Mouse (Mus musculus) intestine, embryonic 15.5 days (tissue): ENCODE data around the gene Txlna. TPM values are rescaled to one million over a fixed set of nuclear protein-coding genes. Genes with fewer than 3 reads are reported as not detected.

Experiments
- ATAC-seq: fragments of 200-750 bp; cut with Nextera tagmentation; 2 replicates; pipeline ENCODE4 v1.8.0; 2017; ENCODE audit warnings: moderate TSS enrichment, moderate library complexity
- H3K27ac ChIP-seq: fragments of 300-500 bp; sonication (generic); 2 replicates; pipeline ENCODE4 v1.5.1; 2015; ENCODE audit warnings: mild to moderate bottlenecking, inconsistent platforms
- H3K27me3 ChIP-seq: fragments of 300-500 bp; sonication (generic); replicated peaks from 2 replicates; pipeline ENCODE4 v1.6.1; 2015; ENCODE audit warnings: inconsistent platforms
- H3K36me3 ChIP-seq: fragments of 300-500 bp; sonication (generic); 2 replicates; pipeline ENCODE4 v1.6.1; 2015; ENCODE audit warnings: inconsistent platforms
- H3K4me1 ChIP-seq: fragments of 300-500 bp; sonication (generic); replicated peaks from 2 replicates; pipeline ENCODE4 v1.6.1; 2015; ENCODE audit warnings: inconsistent platforms
- H3K4me2 ChIP-seq: fragments of 300-500 bp; sonication (generic); replicated peaks from 2 replicates; pipeline ENCODE4 v1.6.1; 2015; ENCODE audit warnings: mild to moderate bottlenecking, inconsistent platforms
- H3K4me3 ChIP-seq: fragments of 300-500 bp; sonication (generic); replicated peaks from 2 replicates; pipeline ENCODE4 v1.5.1; 2015; ENCODE audit warnings: inconsistent platforms
- H3K9ac ChIP-seq: fragments of 300-500 bp; sonication (generic); 2 replicates; pipeline ENCODE4 v1.6.1; 2015; ENCODE audit warnings: inconsistent platforms
- H3K9me3 ChIP-seq: fragments of 300-500 bp; sonication (generic); 2 replicates; pipeline ENCODE4 v1.6.1; 2016; ENCODE audit warnings: inconsistent platforms
- WGBS: fragments of 180-500 bp; shearing (Covaris S2); methylation state at CpG from one replicate; pipeline ENCODE4 v1.1.7; 2015; 5-methylcytosine and 5-hydroxymethylcytosine counted together
- polyA plus RNA-seq: library from polyadenylated mRNA; unstranded; fragments of >200 nt; fragmentation: Nextera tagmentation; extraction: Ambion mirVana; gene quantifications from 2 replicates; pipeline ENCODE4 v1.2.1, GENCODE M21; 2015

Gene Txlna
- polyA plus RNA-seq, result 57.4 and 60.8 TPM in 2 replicates

DNA sequence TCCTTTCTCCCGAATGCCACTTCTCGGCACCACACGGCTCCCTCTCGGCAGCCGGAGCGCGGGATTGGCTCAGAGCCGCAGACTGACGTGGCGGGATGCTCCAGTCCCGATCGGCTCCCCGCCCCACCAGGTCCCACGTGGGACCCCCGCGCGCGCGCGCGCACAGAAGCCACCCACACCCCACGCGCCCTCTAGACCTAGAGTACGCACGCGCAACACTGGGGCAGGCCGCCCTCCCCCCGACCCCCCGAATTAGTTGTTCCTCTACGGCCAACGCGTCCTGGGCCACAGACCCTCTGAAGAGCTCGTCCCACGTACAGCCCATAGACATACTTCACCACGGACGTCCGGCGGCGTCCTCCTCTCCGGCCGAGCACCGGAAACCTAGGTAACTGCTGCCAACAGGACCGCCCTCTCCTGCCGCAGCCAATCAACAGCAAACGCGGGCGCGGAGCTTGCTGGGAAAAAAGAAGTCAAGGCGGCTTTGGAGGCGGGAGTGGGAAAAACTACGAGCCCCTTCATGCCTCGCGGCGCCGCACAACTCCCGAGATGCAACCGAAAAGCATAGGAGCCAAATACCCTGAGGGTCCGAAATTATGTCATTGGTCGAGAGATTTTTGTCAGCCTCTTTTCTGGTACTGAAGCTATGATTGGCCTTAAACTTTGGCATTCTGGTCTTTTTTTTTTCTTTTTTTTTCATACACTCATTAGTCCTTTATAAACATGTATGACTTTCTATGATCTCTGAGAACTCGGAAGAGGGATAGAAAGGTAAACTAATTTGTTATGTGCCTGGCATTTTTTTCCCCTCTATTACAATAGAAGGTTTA lies at the start of gene Txlna:
Gene Txlna, minus strand, starts transcription at position 428 of the 830 bp plus-strand sequence.
- Histone ChIP-seq H3K9ac (peak within 1 kb of the TSS; percentile 60), H3K4me3 (peak within 1 kb of the TSS; percentile 69), H3K4me1 (peaks cover 11% of the 10 kb centered on the region), H3K27me3 (no peaks in the 10 kb centered on the region), H3K9me3 (no peaks in the 10 kb centered on the region), H3K4me2 (peak within 1 kb of the TSS; percentile 69), H3K36me3 (peaks cover 21% of the 10 kb centered on the region), H3K27ac (peak within 1 kb of the TSS; percentile 94)
- ATAC-seq, result peak; percentile 97
- WGBS, result under 1% methylated on average over 60 of the region's 60 CpGs

DNA sequence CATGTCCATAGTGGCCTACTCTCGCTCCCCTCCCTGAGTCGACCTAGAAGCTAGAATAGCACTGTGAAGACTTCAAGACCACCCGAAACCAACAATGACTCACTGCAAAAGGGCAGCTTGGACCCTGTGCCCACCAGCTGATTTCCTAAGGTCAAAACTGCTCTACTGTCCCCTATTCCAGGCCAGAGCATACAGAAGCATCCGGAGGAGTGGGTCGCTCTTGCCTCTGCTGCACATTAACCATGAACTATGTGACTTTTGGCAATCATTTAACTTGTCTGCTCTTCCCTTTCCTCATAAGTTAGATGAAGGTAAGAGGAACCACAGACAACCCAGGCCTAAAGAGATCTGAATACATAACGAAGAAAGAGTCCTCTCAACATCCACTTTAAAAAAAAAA lies 43.7 kb upstream of the Txlna start:
- peaks cover 37% of the 10 kb centered on the region for H3K36me3 ChIP-seq

DNA sequence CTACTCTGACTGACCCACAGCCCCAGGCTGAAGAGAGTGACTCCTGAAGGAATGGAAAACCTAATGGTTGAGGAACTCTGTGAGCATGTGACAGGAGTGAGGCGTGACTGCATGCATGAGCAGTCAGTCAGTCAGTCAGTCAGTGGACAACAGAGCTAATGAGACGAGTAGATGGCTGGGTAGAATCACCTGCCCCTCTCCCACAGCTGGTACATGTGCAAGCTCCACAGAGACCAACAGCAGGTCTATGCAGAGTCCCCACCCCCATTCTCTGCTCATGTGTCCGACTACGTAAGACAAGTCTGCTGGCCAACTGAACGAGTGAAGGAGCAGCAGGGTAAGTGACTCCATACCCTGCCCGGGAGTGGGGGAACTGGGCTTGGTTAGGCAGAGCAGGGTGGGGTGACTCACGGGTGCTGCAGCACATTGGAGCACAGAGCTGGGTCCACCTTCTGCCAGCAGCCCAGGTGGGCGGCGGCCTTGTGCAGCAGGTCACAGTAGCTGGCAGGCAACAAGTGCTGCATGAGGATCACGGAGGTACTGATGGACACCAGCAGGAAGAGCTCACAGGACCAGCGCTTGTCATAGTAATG lies 43.1 kb upstream of the Txlna start:
- Histone ChIP-seq H3K4me3 (no peak overlapping the region), H3K4me1 (no peaks in the 10 kb centered on the region), H3K36me3 (peaks cover 37% of the 10 kb centered on the region), H3K27me3 (no peaks in the 10 kb centered on the region), H3K27ac (no peak overlapping the region), H3K9ac (no peak overlapping the region), H3K4me2 (no peak overlapping the region), H3K9me3 (no peaks in the 10 kb centered on the region)
- ATAC-seq, result no peak
- 91% methylated on average over 11 of the region's 11 CpGs for WGBS

More for the DNA sequence above, 43.7 kb upstream of the Txlna start:
- Histone ChIP-seq H3K4me3 (no peak overlapping the region), H3K27ac (no peak overlapping the region), H3K4me2 (no peak overlapping the region), H3K4me1 (no peaks in the 10 kb centered on the region), H3K9ac (no peak overlapping the region), H3K9me3 (no peaks in the 10 kb centered on the region), H3K27me3 (no peaks in the 10 kb centered on the region)
- ATAC-seq, result no peak
- 94% methylated on average over 6 of the region's 6 CpGs for WGBS

DNA sequence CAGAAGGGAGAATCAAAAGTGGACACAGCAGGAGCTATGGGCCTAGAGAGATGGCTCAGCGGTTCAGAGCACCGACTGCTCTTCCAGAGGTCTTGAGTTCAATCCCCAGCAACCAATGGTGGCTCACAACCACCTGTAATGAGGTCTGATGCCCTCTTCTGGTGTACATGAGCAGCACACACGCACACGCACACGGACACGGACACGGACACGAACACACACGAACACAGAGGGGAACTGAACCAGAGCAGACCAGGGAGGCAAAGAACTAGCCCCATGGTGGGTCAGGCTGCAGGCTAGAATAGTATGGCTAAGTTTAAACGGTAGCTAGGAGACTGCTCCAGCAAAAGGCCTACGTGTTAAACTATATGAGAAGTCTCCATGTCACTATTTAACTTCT lies 41.0 kb upstream of the Txlna start:
- ATAC-seq, result no peak
- Histone ChIP-seq H3K9ac (no peak overlapping the region), H3K27me3 (no peaks in the 10 kb centered on the region), H3K4me2 (no peak overlapping the region), H3K4me1 (no peaks in the 10 kb centered on the region), H3K27ac (no peak overlapping the region), H3K36me3 (peaks cover 38% of the 10 kb centered on the region), H3K9me3 (no peaks in the 10 kb centered on the region), H3K4me3 (no peak overlapping the region)
- WGBS, result 96% methylated on average over 11 of the region's 11 CpGs

DNA sequence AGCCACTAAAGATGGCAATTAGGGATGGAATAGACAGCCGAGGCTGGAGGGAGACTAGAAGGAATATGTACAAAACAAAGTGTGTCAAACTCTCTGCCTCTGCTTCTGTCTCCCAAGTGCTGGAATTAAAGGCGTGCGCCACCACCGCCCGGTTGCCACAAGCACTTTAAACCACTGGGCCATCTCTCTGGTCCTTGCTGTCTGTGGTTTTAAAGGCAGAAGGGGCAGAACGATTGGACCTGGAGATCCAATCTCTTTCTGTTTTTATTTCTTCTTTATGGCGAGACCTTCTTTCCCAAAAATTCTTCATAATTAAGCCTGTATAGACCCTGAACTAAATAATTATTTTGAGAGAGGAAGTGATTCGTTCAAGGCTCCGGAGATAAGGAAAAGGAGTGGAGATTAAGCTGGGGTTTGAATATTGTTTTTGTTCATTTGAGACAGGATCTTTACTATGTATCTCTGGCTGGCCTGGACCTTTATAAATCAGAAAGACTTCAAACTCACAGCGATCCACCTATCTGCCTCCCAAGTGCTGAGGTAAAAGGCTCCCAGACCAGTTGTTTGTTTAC lies 32.1 kb upstream of the Txlna start:
- Histone ChIP-seq H3K4me1 (peaks cover 7% of the 10 kb centered on the region), H3K4me2 (peak overlapping the region; percentile 67), H3K9me3 (no peaks in the 10 kb centered on the region), H3K36me3 (peaks cover 6% of the 10 kb centered on the region; the same call in 1 of the 2 replicates), H3K9ac (peak overlapping the region; percentile 98), H3K27ac (peak overlapping the region; percentile 98; the same call in 1 of the 2 replicates), H3K27me3 (no peaks in the 10 kb centered on the region), H3K4me3 (peak overlapping the region; percentile 98)
- no peak; the same call in 1 of the 2 replicates for ATAC-seq
- 2% methylated on average over 10 of the region's 10 CpGs for WGBS

DNA sequence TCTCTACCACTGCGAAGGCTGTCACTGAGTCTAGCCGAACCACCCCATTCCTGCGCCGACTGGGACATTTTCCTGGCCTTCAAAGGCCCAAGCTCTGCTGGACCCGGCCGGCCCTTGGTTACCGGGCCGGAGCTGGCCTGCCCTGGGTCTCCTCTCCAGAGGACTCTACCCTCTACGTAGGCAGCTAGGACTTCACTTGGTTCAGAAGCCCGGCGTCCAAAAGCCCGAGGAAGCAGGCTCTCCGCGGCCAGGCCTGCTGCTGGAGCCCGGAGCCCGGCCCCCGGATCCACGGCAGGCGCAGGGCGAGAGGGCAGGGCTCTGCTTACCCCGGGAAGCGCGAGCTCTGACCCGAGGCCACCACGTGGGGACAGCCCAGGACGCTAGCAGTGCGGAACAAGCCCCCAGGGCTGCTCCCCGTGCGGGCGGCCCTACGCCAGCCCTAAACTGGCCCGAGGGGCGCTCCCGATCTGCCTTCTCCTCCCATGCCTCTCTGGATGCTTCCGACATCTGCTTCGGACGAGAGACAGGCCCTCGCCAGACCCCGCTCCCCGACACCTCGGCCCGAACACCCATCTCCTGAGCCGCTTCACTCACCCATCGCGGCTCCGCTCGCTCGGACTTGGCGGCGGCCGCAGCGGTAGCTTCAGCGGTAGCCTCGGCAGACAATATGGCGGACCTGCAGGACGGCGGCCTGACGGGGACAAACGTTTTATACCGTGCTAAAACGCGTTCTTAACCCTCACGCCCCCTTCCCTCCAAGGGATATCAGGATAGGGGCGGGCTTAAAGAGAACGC lies 31.4 kb upstream of the Txlna start, which contains the start of gene Kpna6:
Gene Kpna6, minus strand, starts transcription at position 685 of the 795 bp plus-strand sequence.
- peaks cover 7% of the 10 kb centered on the region for H3K4me1 ChIP-seq
- ATAC-seq, result peak; percentile 93
- peak within 1 kb of the TSS; percentile 98 for H3K9ac ChIP-seq
- peak within 1 kb of the TSS; percentile 98 for H3K27ac ChIP-seq
- no peaks in the 10 kb centered on the region for H3K27me3 ChIP-seq
- peak within 1 kb of the TSS; percentile 98 for H3K4me3 ChIP-seq
- H3K9me3 ChIP-seq, result no peaks in the 10 kb centered on the region
- peaks cover 6% of the 10 kb centered on the region; the same call in 1 of the 2 replicates for H3K36me3 ChIP-seq
- under 1% methylated on average over 65 of the region's 65 CpGs for WGBS
- H3K4me2 ChIP-seq, result peak within 1 kb of the TSS; percentile 67

DNA sequence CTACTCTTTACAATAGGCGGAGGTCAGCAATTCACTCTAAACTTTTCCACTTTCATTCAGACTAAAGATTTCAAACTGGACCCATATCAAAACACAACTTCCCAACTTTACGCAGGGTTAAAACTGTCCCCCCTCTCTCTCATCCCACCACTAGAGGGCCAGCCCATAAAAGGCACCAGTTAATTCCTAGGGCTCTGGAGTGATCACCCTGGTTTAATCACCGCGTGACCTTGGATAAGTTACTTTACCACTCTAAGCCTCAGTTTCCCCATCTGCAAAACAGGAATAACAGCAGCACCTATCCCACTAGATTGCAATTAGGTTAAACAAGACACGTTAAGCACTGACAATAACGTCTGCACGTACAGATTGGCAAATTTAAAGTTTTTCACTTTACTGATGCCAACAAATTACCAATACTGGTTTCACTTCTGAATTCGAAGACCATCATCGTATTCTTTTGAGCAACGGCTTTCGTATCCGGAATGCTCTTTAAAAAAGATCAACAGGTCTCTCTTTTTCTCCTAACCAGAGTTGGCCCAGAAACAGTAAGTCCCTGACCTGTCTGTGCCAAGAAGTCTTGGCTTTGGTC lies 30.7 kb upstream of the Txlna start:
- peak; percentile 62 for ATAC-seq
- Histone ChIP-seq H3K27ac (peak overlapping the region; percentile 98), H3K4me1 (peaks cover 7% of the 10 kb centered on the region), H3K27me3 (no peaks in the 10 kb centered on the region), H3K4me3 (peak overlapping the region; percentile 98), H3K4me2 (peak overlapping the region; percentile 67), H3K36me3 (0 out of 2 replicates have a peak, but pooled peaks cover 2% of the 10 kb centered on the region), H3K9me3 (no peaks in the 10 kb centered on the region), H3K9ac (peak overlapping the region; percentile 98)
- 11% methylated on average over 12 of the region's 12 CpGs for WGBS

DNA sequence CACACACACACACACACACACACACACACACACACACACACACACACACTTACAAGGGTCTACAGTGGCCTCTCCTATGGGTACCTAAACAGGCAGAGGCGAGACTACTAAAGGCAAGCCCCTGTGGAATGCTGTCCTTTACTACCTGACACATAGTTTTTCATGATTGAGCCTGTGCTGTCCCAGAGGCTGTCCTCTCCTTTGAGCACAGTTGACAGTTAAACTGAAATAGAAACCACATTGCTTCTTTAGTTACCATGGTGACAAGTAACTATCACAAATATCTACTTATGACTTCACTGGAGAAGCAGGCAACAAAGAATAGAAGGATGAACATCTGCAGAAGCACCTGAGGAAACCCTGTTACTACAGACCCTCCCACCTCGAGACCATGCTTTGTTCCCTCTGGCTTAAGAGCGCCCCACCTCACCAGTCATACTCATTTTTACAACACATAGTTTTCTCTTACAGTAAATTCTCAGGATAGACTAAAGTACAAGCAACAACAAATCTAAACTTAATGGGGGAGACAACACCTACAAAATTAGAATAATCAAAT lies 21.5 kb upstream of the Txlna start:
- Histone ChIP-seq H3K9me3 (no peaks in the 10 kb centered on the region), H3K4me1 (no peaks in the 10 kb centered on the region), H3K4me2 (no peak overlapping the region), H3K27me3 (no peaks in the 10 kb centered on the region), H3K27ac (no peak overlapping the region), H3K4me3 (no peak overlapping the region), H3K9ac (no peak overlapping the region), H3K36me3 (peaks cover 19% of the 10 kb centered on the region)
- 71% methylated on average over 3 of the region's 3 CpGs for WGBS
- no peak for ATAC-seq

DNA sequence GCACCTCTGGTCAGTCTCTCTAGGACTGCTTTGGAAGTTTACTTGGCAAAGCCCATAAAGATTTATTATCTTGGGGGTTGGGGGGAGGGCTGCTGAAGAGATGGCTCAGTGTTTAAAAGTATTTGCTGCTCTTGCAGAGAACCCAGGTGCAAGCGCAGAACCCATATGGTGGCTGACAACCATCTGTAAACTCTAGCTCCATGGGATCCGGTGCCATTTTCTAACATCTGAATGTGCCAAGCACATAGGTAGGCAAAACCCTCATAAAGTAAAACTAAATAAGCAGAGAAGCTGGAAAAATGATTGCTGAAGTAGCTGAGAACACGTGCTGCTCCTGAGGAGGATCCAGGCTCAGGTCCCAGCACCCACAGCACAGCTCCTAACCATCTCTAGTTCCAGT lies 20.7 kb upstream of the Txlna start:
- no peaks in the 10 kb centered on the region for H3K4me1 ChIP-seq
- no peak overlapping the region for H3K9ac ChIP-seq
- H3K27ac ChIP-seq, result no peak overlapping the region
- H3K36me3 ChIP-seq, result peaks cover 20% of the 10 kb centered on the region
- 51% methylated on average over 3 of the region's 3 CpGs for WGBS
- H3K27me3 ChIP-seq, result no peaks in the 10 kb centered on the region
- H3K4me2 ChIP-seq, result no peak overlapping the region
- ATAC-seq, result no peak
- H3K4me3 ChIP-seq, result no peak overlapping the region
- H3K9me3 ChIP-seq, result no peaks in the 10 kb centered on the region

DNA sequence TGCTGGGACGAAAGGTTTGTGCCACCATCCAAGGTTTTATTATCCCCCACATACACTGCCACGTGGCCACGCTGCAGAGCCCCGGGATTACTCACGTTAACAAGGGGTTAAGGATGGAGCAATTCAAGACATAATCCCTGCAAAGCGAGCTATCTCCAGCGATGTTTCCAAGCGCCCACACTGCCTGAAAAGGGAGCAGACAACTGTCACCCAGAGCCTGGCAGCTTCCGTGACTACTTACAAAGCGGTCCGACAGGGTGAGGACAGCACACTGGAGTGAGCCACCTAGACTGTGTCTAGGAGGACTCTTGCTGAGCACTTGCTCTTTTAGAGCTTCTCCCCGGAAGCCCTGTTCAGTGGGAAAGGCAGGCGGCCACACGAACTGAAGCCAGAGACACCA lies 13.9 kb upstream of the Txlna start:
- ATAC-seq, result no peak
- H3K4me2 ChIP-seq, result no peak overlapping the region
- peaks cover 45% of the 10 kb centered on the region for H3K36me3 ChIP-seq
- H3K4me1 ChIP-seq, result no peaks in the 10 kb centered on the region
- 90% methylated on average over 14 of the region's 14 CpGs for WGBS
- no peak overlapping the region for H3K27ac ChIP-seq
- H3K27me3 ChIP-seq, result no peaks in the 10 kb centered on the region
- H3K9me3 ChIP-seq, result no peaks in the 10 kb centered on the region
- no peak overlapping the region for H3K4me3 ChIP-seq
- H3K9ac ChIP-seq, result no peak overlapping the region

DNA sequence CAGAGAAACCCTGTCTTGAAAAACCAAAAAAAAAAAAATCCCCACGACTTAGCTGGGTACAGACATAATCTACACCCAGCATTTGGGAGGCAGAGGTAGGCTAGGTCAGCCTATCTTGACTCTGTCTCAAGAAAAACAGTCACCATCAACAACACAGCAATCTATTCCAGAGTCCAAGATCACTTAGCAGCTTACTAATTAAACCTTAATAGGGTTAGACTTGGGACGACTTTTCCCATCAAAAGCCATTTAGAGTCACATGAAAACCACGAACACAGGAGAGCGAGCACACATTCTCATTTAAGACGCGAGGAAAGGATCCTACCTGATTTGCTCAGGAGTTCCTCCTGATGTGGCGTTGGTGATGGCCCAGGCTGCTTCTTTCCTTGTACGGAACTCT lies 9.5 kb upstream of the Txlna start:
- WGBS, result 91% methylated on average over 8 of the region's 8 CpGs
- Histone ChIP-seq H3K4me2 (no peak overlapping the region), H3K4me1 (no peaks in the 10 kb centered on the region), H3K36me3 (peaks cover 57% of the 10 kb centered on the region), H3K4me3 (no peak overlapping the region), H3K27ac (no peak overlapping the region), H3K9me3 (no peaks in the 10 kb centered on the region), H3K9ac (no peak overlapping the region), H3K27me3 (no peaks in the 10 kb centered on the region)
- ATAC-seq, result no peak
